19 mouse cellular contexts compared by ENCODE assay signal in genomic region chr3:93093581-93093980, GRCm38 (mm10). TPM values are rescaled to one million over a fixed set of nuclear protein-coding genes. Genes with fewer than 3 reads are reported as not detected.
DNase-seq lines count a peak whose midpoint lies in the region; ATAC-seq and TF ChIP-seq lines count a peak whose summit lies in the region.
"Not testable (repeated sequence)": the region's sequence is repeated elsewhere in the genome, so short reads cannot be mapped to it uniquely, and the experiment has no call there.
"Had no signal": no experiment of that assay in that cellular context is flagged by ENCODE, and none has a peak within 500 bp of the region (broad histone marks: within the 10 kb centered on the region; RNA-seq: fewer than 3 reads in every experiment).

No protein-coding gene starts in this region.

- H3K27me3 ChIP-seq in forebrain, embryonic 14.5 days (replicated peaks; ENCODE audit: control insufficient read depth, insufficient read depth, low read length); hindbrain, postnatal 0 days (ENCODE audit: insufficient read depth, low read length); liver, postnatal 0 days (ENCODE audit: insufficient read depth, low read length); midbrain, embryonic 14.5 days (ENCODE audit: control insufficient read depth, insufficient read depth, low read length): not testable (repeated sequence)

- peak; percentile 41 for TF ChIP-seq CTCF in cortical plate, adult 2 months (IDR thresholded peaks at IDR 0.05; ENCODE audit: extremely low read depth, insufficient read depth, low read length)
- peak; percentile 48 for TF ChIP-seq CTCF in hindbrain, postnatal 0 days (IDR thresholded peaks at IDR 0.05; ENCODE audit: low read depth)
- 0 out of 2 replicates have a peak, but pooled peaks have one; percentile 5 for TF ChIP-seq CTCF in liver, postnatal 0 days (IDR thresholded peaks at IDR 0.05; ENCODE audit: low read depth)

- WGBS in forebrain, embryonic 14.5 days, result 27% methylated on average over 1 of the region's 1 CpGs
- 6% methylated on average over 1 of the region's 1 CpGs for WGBS in hindbrain, postnatal 0 days
- WGBS in liver, postnatal 0 days (ENCODE audit: insufficient replicate concordance), result 33% methylated on average over 1 of the region's 1 CpGs
- 14% methylated on average over 1 of the region's 1 CpGs for WGBS in midbrain, embryonic 14.5 days

- H3K36me3 ChIP-seq in forebrain, embryonic 14.5 days (ENCODE audit: control insufficient read depth, insufficient read depth, low read length); hindbrain, postnatal 0 days (ENCODE audit: insufficient read depth, low read length); liver, postnatal 0 days (replicated peaks; ENCODE audit: insufficient read depth, low read length); midbrain, embryonic 14.5 days (ENCODE audit: control insufficient read depth, insufficient read depth, low read length): not testable (repeated sequence)

- H3K9ac ChIP-seq in forebrain, embryonic 14.5 days (ENCODE audit: low read length); hindbrain, postnatal 0 days (replicated peaks; ENCODE audit: low read length); liver, postnatal 0 days (replicated peaks); midbrain, embryonic 14.5 days (replicated peaks; ENCODE audit: low read length): not testable (repeated sequence)

- DNase-seq in ES-CJ7 (ENCODE audit: low read depth, low spot score), result peak; percentile 26
- peak; percentile 5 for DNase-seq in forebrain, embryonic 14.5 days (ENCODE audit: low spot score)
- DNase-seq in hindbrain, postnatal 0 days (ENCODE audit: low spot score), result peak; percentile 17
- DNase-seq in kidney, postnatal 10 days, result peak; percentile 6
- DNase-seq in liver, postnatal 0 days, result not testable (repeated sequence)
- peak; percentile 10 for DNase-seq in midbrain, embryonic 14.5 days

- H3K4me3 ChIP-seq in cortical plate, adult 2 months (ENCODE audit: insufficient read depth, low read length); forebrain, embryonic 14.5 days (ENCODE audit: low read depth, low read length); hindbrain, postnatal 0 days (ENCODE audit: low read length); liver, postnatal 0 days (ENCODE audit: low read depth, low read length); midbrain, embryonic 14.5 days (replicated peaks; ENCODE audit: low read depth, low read length): not testable (repeated sequence)

- H3K4me1 ChIP-seq in cortical plate, adult 2 months (ENCODE audit: control insufficient read depth, insufficient read depth, low read length); forebrain, embryonic 14.5 days (ENCODE audit: control insufficient read depth, insufficient read depth, low read length); hindbrain, postnatal 0 days (ENCODE audit: insufficient read depth, low read length); liver, postnatal 0 days (ENCODE audit: insufficient read depth); midbrain, embryonic 14.5 days (ENCODE audit: control insufficient read depth, insufficient read depth, low read length): not testable (repeated sequence)

- H3K4me2 ChIP-seq in forebrain, embryonic 14.5 days (ENCODE audit: low read length); hindbrain, postnatal 0 days (ENCODE audit: low read depth, low read length); liver, postnatal 0 days (ENCODE audit: low read depth, low read length); midbrain, embryonic 14.5 days (ENCODE audit: low read length): not testable (repeated sequence)

- not testable (repeated sequence) for TF ChIP-seq EP300 in liver, postnatal 0 days (IDR thresholded peaks at IDR 0.05; ENCODE audit: low read depth)

- not testable (repeated sequence) for H3K27ac ChIP-seq in cortical plate, adult 2 months (ENCODE audit: insufficient read depth, low read length); forebrain, embryonic 14.5 days (ENCODE audit: low read depth, low read length); hindbrain, postnatal 0 days; liver, postnatal 0 days (ENCODE audit: low read depth); midbrain, embryonic 14.5 days (replicated peaks; ENCODE audit: low read depth, low read length)

- TF ChIP-seq POLR2A in cortical plate, adult 2 months (IDR thresholded peaks at IDR 0.05; ENCODE audit: extremely low read depth, insufficient read depth, low read length), result not testable (repeated sequence)

- ATAC-seq in forebrain, embryonic 14.5 days, result 0 out of 2 replicates have a peak, but pooled peaks have one; percentile 40
- 0 out of 2 replicates have a peak, but pooled peaks have one; percentile 51 for ATAC-seq in hindbrain, postnatal 0 days
- not testable (repeated sequence) for ATAC-seq in liver, postnatal 0 days; midbrain, embryonic 14.5 days (ENCODE audit: low FRiP score, low TSS enrichment)

- H3K9me3 ChIP-seq in forebrain, embryonic 14.5 days (replicated peaks; ENCODE audit: control insufficient read depth, low read length); hindbrain, postnatal 0 days (ENCODE audit: low read length); liver, postnatal 0 days (ENCODE audit: low read length); midbrain, embryonic 14.5 days (ENCODE audit: control insufficient read depth, low read length): not testable (repeated sequence)

RNA-seq across cellular contexts. Expression of gene Gm4858, which starts 25.0 kb away (rescaled TPM):
- polyA plus RNA-seq in cortical plate, adult 2 months (2012; rRNA removed), result not detected in 2 replicates
- not detected in 2 replicates for polyA plus RNA-seq in forebrain, embryonic 14.5 days (2014; fragmentation: Nextera tagmentation; extraction: Ambion mirVana)
- total RNA-seq in hindbrain, postnatal 0 days (2014; rRNA removed), result not detected in 2 replicates
- not detected in 2 replicates for polyA plus RNA-seq in hindbrain, postnatal 0 days (2015; fragmentation: Nextera tagmentation; extraction: Ambion mirVana)
- polyA plus RNA-seq in liver, postnatal 0 days (2015; fragmentation: Nextera tagmentation; extraction: Ambion mirVana), result not detected in 2 replicates
- not detected in 2 replicates for polyA plus RNA-seq in midbrain, embryonic 14.5 days (2014; fragmentation: Nextera tagmentation; extraction: Ambion mirVana)
- total RNA-seq: adrenal gland, adult 2 months; gastrocnemius, postnatal 14 days; heart, adult 8-10 months; layer of hippocampus, postnatal 25 days; left cerebral cortex, postnatal 36 days had no signal
- polyA plus RNA-seq: adrenal gland, adult 2 months; forebrain, embryonic 11.5 days; heart, embryonic 15.5 days; hindbrain, embryonic 10.5 days; kidney, adult 2 months; limb, embryonic 15.5 days; liver, embryonic 16.5 days; neural tube, embryonic 12.5 days had no signal

RNA-seq across cellular contexts. Expression of gene Crnn, which starts 51.0 kb away (rescaled TPM):
- polyA plus RNA-seq in cortical plate, adult 2 months (2012; rRNA removed), result not detected in 2 replicates
- polyA plus RNA-seq in forebrain, embryonic 14.5 days (2014; fragmentation: Nextera tagmentation; extraction: Ambion mirVana), result not detected in 2 replicates
- not detected in 2 replicates for total RNA-seq in hindbrain, postnatal 0 days (2014; rRNA removed)
- polyA plus RNA-seq in hindbrain, postnatal 0 days (2015; fragmentation: Nextera tagmentation; extraction: Ambion mirVana), result not detected in 2 replicates
- polyA plus RNA-seq in liver, postnatal 0 days (2015; fragmentation: Nextera tagmentation; extraction: Ambion mirVana), result not detected in 2 replicates
- not detected in 2 replicates for polyA plus RNA-seq in midbrain, embryonic 14.5 days (2014; fragmentation: Nextera tagmentation; extraction: Ambion mirVana)
- total RNA-seq: adrenal gland, adult 2 months; gastrocnemius, postnatal 14 days; heart, adult 8-10 months; layer of hippocampus, postnatal 25 days; left cerebral cortex, postnatal 36 days had no signal
- polyA plus RNA-seq: adrenal gland, adult 2 months; forebrain, embryonic 11.5 days; heart, embryonic 15.5 days; hindbrain, embryonic 10.5 days; kidney, adult 2 months; liver, embryonic 16.5 days; neural tube, embryonic 12.5 days had no signal
